Mouse (Mus musculus) midbrain, embryonic 10.5 days (tissue): Measurements from ENCODE around the gene Zswim7. TPM values are rescaled to one million over a fixed set of nuclear protein-coding genes. Genes with fewer than 3 reads are reported as not detected.
A peak's percentile ranks its signal among the peaks of the same experiment; 100 is the strongest.

ENCODE experiments used
- DNase-seq: peaks from one replicate; pipeline ENCODE4 v3.0.0-alpha.2; 2017; ENCODE audit warnings: low spot score
- H3K27ac ChIP-seq: fragments of 300-500 bp; sonication (generic); replicated peaks from 2 replicates; pipeline ENCODE4 v1.5.1; 2016; ENCODE audit warnings: mild to moderate bottlenecking
- H3K27me3 ChIP-seq: fragments of 300-500 bp; sonication (generic); 2 replicates; pipeline ENCODE4 v1.6.1; 2016; ENCODE audit warnings: low read depth, mild to moderate bottlenecking; ENCODE audit not compliant: poor library complexity, severe bottlenecking
- H3K36me3 ChIP-seq: fragments of 300-500 bp; sonication (generic); 2 replicates; pipeline ENCODE4 v1.6.1; 2016; ENCODE audit warnings: mild to moderate bottlenecking, moderate library complexity
- H3K4me1 ChIP-seq: fragments of 300-500 bp; sonication (generic); 2 replicates; pipeline ENCODE4 v1.6.1; 2016
- H3K4me3 ChIP-seq: fragments of 300-500 bp; sonication (generic); 2 replicates; pipeline ENCODE4 v1.5.1; 2016; ENCODE audit warnings: mild to moderate bottlenecking, moderate library complexity
- H3K9me3 ChIP-seq: fragments of 300-500 bp; sonication (generic); replicated peaks from 2 replicates; pipeline ENCODE4 v1.6.1; 2016; ENCODE audit warnings: mild to moderate bottlenecking
- WGBS: fragments of 180-500 bp; shearing (Covaris S2); methylation state at CpG from one replicate; pipeline ENCODE4 v1.1.7; 2016; 5-methylcytosine and 5-hydroxymethylcytosine counted together
- polyA plus RNA-seq: library from polyadenylated mRNA; unstranded; fragments of >200 nt; fragmentation: Nextera tagmentation; extraction: Ambion mirVana; gene quantifications from 2 replicates; pipeline ENCODE4 v1.2.1, GENCODE M21; 2016

Zswim7 gene
- polyA plus RNA-seq, 1 experiment from 2014 or later = 16.8 TPM

GRCm38 (mm10) chr11:62249266-62250037 lies 31.7 kb downstream of the Zswim7 start:
- Histone ChIP-seq H3K9me3 (peaks cover 8% of the 10 kb centered on the region), H3K27me3 (peaks cover 62% of the 10 kb centered on the region), H3K27ac (peak overlapping the region; percentile 62), H3K4me1 (peaks cover 22% of the 10 kb centered on the region), H3K4me3 (peak overlapping the region; percentile 65), H3K36me3 (no peaks in the 10 kb centered on the region)
- no peak for DNase-seq
- 4% methylated on average over 35 of the region's 35 CpGs for WGBS

GRCm38 (mm10) chr11:62248401-62249244 lies 32.6 kb downstream of the Zswim7 start, which contains the start of gene Adora2b:
Gene Adora2b, plus strand, starts transcription at chr11:62248984.
- under 1% methylated on average over 69 of the region's 69 CpGs for WGBS
- H3K27me3 ChIP-seq = peaks cover 62% of the 10 kb centered on the region
- H3K4me3 ChIP-seq = peak within 1 kb of the TSS; percentile 65
- no peaks in the 10 kb centered on the region for H3K36me3 ChIP-seq
- peaks cover 8% of the 10 kb centered on the region for H3K9me3 ChIP-seq
- H3K4me1 ChIP-seq = peaks cover 22% of the 10 kb centered on the region
- peak; percentile 90 for DNase-seq
- peak within 1 kb of the TSS; percentile 62 for H3K27ac ChIP-seq

- Histone ChIP-seq H3K4me1 (peaks cover 22% of the 10 kb centered on the region), H3K27me3 (peaks cover 59% of the 10 kb centered on the region), H3K4me3 (peak overlapping the region; percentile 65), H3K27ac (peak overlapping the region; percentile 62; the same call in 1 of the 2 replicates), H3K9me3 (peaks cover 8% of the 10 kb centered on the region), H3K36me3 (no peaks in the 10 kb centered on the region)
- no peak for DNase-seq
- 38% methylated on average over 18 of the region's 18 CpGs for WGBS
Observed at GRCm38 (mm10) chr11:62247759-62248400, 33.3 kb downstream of the Zswim7 start.

- WGBS = 92% methylated on average over 4 of the region's 4 CpGs
- Histone ChIP-seq H3K4me3 (no peak overlapping the region), H3K27ac (no peak overlapping the region), H3K4me1 (peaks cover 12% of the 10 kb centered on the region), H3K9me3 (peaks cover 8% of the 10 kb centered on the region), H3K36me3 (no peaks in the 10 kb centered on the region), H3K27me3 (peaks cover 25% of the 10 kb centered on the region)
- no peak for DNase-seq
Observed at GRCm38 (mm10) chr11:62244471-62244870, 36.7 kb downstream of the Zswim7 start.

GRCm38 (mm10) chr11:62243871-62244270 lies 37.3 kb downstream of the Zswim7 start:
- WGBS = 94% methylated on average over 8 of the region's 8 CpGs
- Histone ChIP-seq H3K4me1 (peaks cover 6% of the 10 kb centered on the region), H3K36me3 (no peaks in the 10 kb centered on the region), H3K4me3 (no peak overlapping the region), H3K27me3 (peaks cover 19% of the 10 kb centered on the region), H3K27ac (no peak overlapping the region), H3K9me3 (peaks cover 8% of the 10 kb centered on the region)
- DNase-seq = no peak

- H3K27me3 ChIP-seq = no peaks in the 10 kb centered on the region
- 84% methylated on average over 12 of the region's 12 CpGs for WGBS
- no peaks in the 10 kb centered on the region for H3K36me3 ChIP-seq
- H3K4me3 ChIP-seq = no peak overlapping the region
- peaks cover 5% of the 10 kb centered on the region for H3K9me3 ChIP-seq
- DNase-seq = no peak
- H3K4me1 ChIP-seq = no peaks in the 10 kb centered on the region
- no peak overlapping the region for H3K27ac ChIP-seq
Observed at GRCm38 (mm10) chr11:62240631-62241261, 40.4 kb downstream of the Zswim7 start.

- H3K27me3 ChIP-seq = no peaks in the 10 kb centered on the region
- no peak overlapping the region for H3K27ac ChIP-seq
- peaks cover 9% of the 10 kb centered on the region; the same call in 1 of the 2 replicates for H3K36me3 ChIP-seq
- WGBS = 83% methylated on average over 4 of the region's 4 CpGs
- H3K4me1 ChIP-seq = no peaks in the 10 kb centered on the region
- H3K4me3 ChIP-seq = no peak overlapping the region
- no peak for DNase-seq
- no peaks in the 10 kb centered on the region for H3K9me3 ChIP-seq
Observed at GRCm38 (mm10) chr11:62224797-62225196, 56.4 kb downstream of the Zswim7 start.

- Histone ChIP-seq H3K4me1 (no peaks in the 10 kb centered on the region), H3K36me3 (peaks cover 12% of the 10 kb centered on the region), H3K27me3 (no peaks in the 10 kb centered on the region), H3K9me3 (no peaks in the 10 kb centered on the region), H3K27ac (no peak overlapping the region), H3K4me3 (no peak overlapping the region)
- no peak for DNase-seq
- WGBS = 96% methylated on average over 7 of the region's 7 CpGs
Observed at GRCm38 (mm10) chr11:62223962-62224361, 57.2 kb downstream of the Zswim7 start.

- H3K36me3 ChIP-seq = peaks cover 12% of the 10 kb centered on the region
- no peak overlapping the region for H3K27ac ChIP-seq
- WGBS = 89% methylated on average over 5 of the region's 5 CpGs
- H3K27me3 ChIP-seq = no peaks in the 10 kb centered on the region
- no peaks in the 10 kb centered on the region for H3K9me3 ChIP-seq
- DNase-seq = no peak
- no peaks in the 10 kb centered on the region for H3K4me1 ChIP-seq
- no peak overlapping the region for H3K4me3 ChIP-seq
Observed at GRCm38 (mm10) chr11:62223416-62223815, 57.8 kb downstream of the Zswim7 start.

GRCm38 (mm10) chr11:62220756-62221510 lies 60.2 kb downstream of the Zswim7 start:
- Histone ChIP-seq H3K27ac (no peak overlapping the region), H3K4me3 (no peak overlapping the region), H3K36me3 (peaks cover 12% of the 10 kb centered on the region), H3K27me3 (no peaks in the 10 kb centered on the region), H3K9me3 (no peaks in the 10 kb centered on the region), H3K4me1 (peaks cover 5% of the 10 kb centered on the region)
- DNase-seq = no peak
- 80% methylated on average over 7 of the region's 7 CpGs for WGBS

GRCm38 (mm10) chr11:62217751-62218150 lies 63.4 kb downstream of the Zswim7 start:
- DNase-seq = no peak
- WGBS = 86% methylated on average over 6 of the region's 6 CpGs

More at GRCm38 (mm10) chr11:62217751-62218150, 63.4 kb downstream of the Zswim7 start:
- no peak overlapping the region for H3K4me3 ChIP-seq
- peaks cover 12% of the 10 kb centered on the region for H3K36me3 ChIP-seq
- no peaks in the 10 kb centered on the region for H3K27me3 ChIP-seq
- H3K4me1 ChIP-seq = peaks cover 5% of the 10 kb centered on the region
- no peak overlapping the region for H3K27ac ChIP-seq
- no peaks in the 10 kb centered on the region for H3K9me3 ChIP-seq
